Mouse (Mus musculus): ENCODE data around the gene Atn1. TPM values are rescaled to one million over a fixed set of nuclear protein-coding genes. Genes with fewer than 3 reads are reported as not detected.

Atn1 gene
- polyA plus RNA-seq, 1 experiment from 2014 or later, result 20.1 TPM

GRCm38 (mm10) chr6:124720904-124721303 lies 35.4 kb downstream of the Atn1 start:
- Histone ChIP-seq H3K4me3 (no peak overlapping the region), H3K27me3 (no peaks in the 10 kb centered on the region), H3K27ac (no peak overlapping the region), H3K4me1 (no peaks in the 10 kb centered on the region), H3K36me3 (peaks cover 15% of the 10 kb centered on the region), H3K4me2 (replicated peaks) (no peak overlapping the region), H3K9me3 (no peaks in the 10 kb centered on the region), H3K9ac (no peak overlapping the region)
- WGBS, result 69% methylated on average over 11 of the region's 11 CpGs
- ATAC-seq (ENCODE audit: insufficient number of reproducible peaks, insufficient read depth, low FRiP score, low TSS enrichment), result no peak

GRCm38 (mm10) chr6:124719354-124719978 lies 36.9 kb downstream of the Atn1 start:
- Histone ChIP-seq H3K27ac (peak overlapping the region; percentile 60), H3K27me3 (no peaks in the 10 kb centered on the region), H3K4me1 (no peaks in the 10 kb centered on the region), H3K4me2 (replicated peaks) (peak overlapping the region; percentile 34), H3K9ac (peak overlapping the region; percentile 48), H3K9me3 (no peaks in the 10 kb centered on the region), H3K4me3 (peak overlapping the region; percentile 31), H3K36me3 (peaks cover 30% of the 10 kb centered on the region)
- ATAC-seq (ENCODE audit: insufficient number of reproducible peaks, insufficient read depth, low FRiP score, low TSS enrichment), result no peak
- 68% methylated on average over 7 of the region's 7 CpGs for WGBS

GRCm38 (mm10) chr6:124718703-124719102 lies 37.6 kb downstream of the Atn1 start:
- ATAC-seq (ENCODE audit: insufficient number of reproducible peaks, insufficient read depth, low FRiP score, low TSS enrichment), result no peak
- Histone ChIP-seq H3K9me3 (no peaks in the 10 kb centered on the region), H3K27me3 (no peaks in the 10 kb centered on the region), H3K4me2 (replicated peaks) (peak overlapping the region; percentile 34), H3K36me3 (peaks cover 36% of the 10 kb centered on the region), H3K4me1 (peaks cover 5% of the 10 kb centered on the region; the same call in 1 of the 2 replicates), H3K27ac (peak overlapping the region; percentile 60), H3K9ac (peak overlapping the region; percentile 48), H3K4me3 (peak overlapping the region; percentile 31)
- 53% methylated on average over 15 of the region's 16 CpGs for WGBS

- no peak for ATAC-seq (ENCODE audit: insufficient number of reproducible peaks, insufficient read depth, low FRiP score, low TSS enrichment)
- Histone ChIP-seq H3K4me2 (replicated peaks) (peak overlapping the region; percentile 36), H3K27me3 (no peaks in the 10 kb centered on the region), H3K4me1 (peaks cover 12% of the 10 kb centered on the region), H3K36me3 (peaks cover 36% of the 10 kb centered on the region), H3K9me3 (no peaks in the 10 kb centered on the region), H3K27ac (peak overlapping the region; percentile 60), H3K9ac (peak overlapping the region; percentile 48; the same call in 1 of the 2 replicates), H3K4me3 (peak overlapping the region; percentile 31)
- whole genome bisulfite sequencing, result 70% methylated on average over 13 of the region's 13 CpGs
Measured at GRCm38 (mm10) chr6:124717968-124718367, 38.4 kb downstream of the Atn1 start.

- no peak for ATAC-seq (ENCODE audit: insufficient number of reproducible peaks, insufficient read depth, low FRiP score, low TSS enrichment)
- Histone ChIP-seq H3K4me3 (no peak overlapping the region), H3K9me3 (no peaks in the 10 kb centered on the region), H3K4me1 (peaks cover 13% of the 10 kb centered on the region), H3K27me3 (no peaks in the 10 kb centered on the region), H3K4me2 (replicated peaks) (peak overlapping the region; percentile 36; the same call in 1 of the 2 replicates), H3K36me3 (peaks cover 36% of the 10 kb centered on the region), H3K9ac (no peak overlapping the region), H3K27ac (peak overlapping the region; percentile 23; the same call in 1 of the 2 replicates)
- WGBS, result 67% methylated on average over 20 of the region's 20 CpGs
Measured at GRCm38 (mm10) chr6:124716864-124717490, 39.3 kb downstream of the Atn1 start.

GRCm38 (mm10) chr6:124712918-124713317 lies 43.4 kb downstream of the Atn1 start:
- Histone ChIP-seq H3K4me3 (peak overlapping the region; percentile 94), H3K9me3 (no peaks in the 10 kb centered on the region), H3K4me2 (replicated peaks) (peak overlapping the region; percentile 95), H3K27me3 (no peaks in the 10 kb centered on the region), H3K4me1 (peaks cover 23% of the 10 kb centered on the region), H3K9ac (peak overlapping the region; percentile 92), H3K27ac (peak overlapping the region; percentile 83; the same call in 1 of the 2 replicates), H3K36me3 (peaks cover 43% of the 10 kb centered on the region)
- 13% methylated on average over 11 of the region's 11 CpGs for WGBS
- ATAC-seq (ENCODE audit: insufficient number of reproducible peaks, insufficient read depth, low FRiP score, low TSS enrichment), result no peak

- ATAC-seq (ENCODE audit: insufficient number of reproducible peaks, insufficient read depth, low FRiP score, low TSS enrichment), result peak; percentile 96
- peaks cover 47% of the 10 kb centered on the region for H3K36me3 ChIP-seq
- H3K9me3 ChIP-seq, result no peaks in the 10 kb centered on the region
- peak within 1 kb of the TSS; percentile 94 for H3K4me3 ChIP-seq
- peaks cover 23% of the 10 kb centered on the region for H3K4me1 ChIP-seq
- WGBS, result under 1% methylated on average over 73 of the region's 76 CpGs
- H3K27ac ChIP-seq, result peak within 1 kb of the TSS; percentile 83
- no peaks in the 10 kb centered on the region for H3K27me3 ChIP-seq
- peak within 1 kb of the TSS; percentile 95 for H3K4me2 ChIP-seq (replicated peaks)
- H3K9ac ChIP-seq, result peak within 1 kb of the TSS; percentile 92
Measured at GRCm38 (mm10) chr6:124711824-124712782, 44.2 kb downstream of the Atn1 start, which contains the start of the genes Emg1 and Phb2. Gene Emg1 (minus strand): TSS chr6:124712178. Gene Phb2 (plus strand): TSS chr6:124712336.

- Histone ChIP-seq H3K36me3 (peaks cover 46% of the 10 kb centered on the region), H3K27ac (no peak overlapping the region), H3K9me3 (no peaks in the 10 kb centered on the region), H3K9ac (no peak overlapping the region), H3K4me2 (replicated peaks) (no peak overlapping the region), H3K4me1 (peaks cover 15% of the 10 kb centered on the region), H3K27me3 (no peaks in the 10 kb centered on the region), H3K4me3 (no peak overlapping the region)
- 92% methylated on average over 10 of the region's 10 CpGs for WGBS
- ATAC-seq (ENCODE audit: insufficient number of reproducible peaks, insufficient read depth, low FRiP score, low TSS enrichment), result no peak
Measured at GRCm38 (mm10) chr6:124708289-124708889, 47.9 kb downstream of the Atn1 start.

- Histone ChIP-seq H3K36me3 (peaks cover 69% of the 10 kb centered on the region), H3K27me3 (no peaks in the 10 kb centered on the region), H3K4me1 (peaks cover 8% of the 10 kb centered on the region), H3K4me2 (replicated peaks) (no peak overlapping the region), H3K9me3 (no peaks in the 10 kb centered on the region), H3K9ac (no peak overlapping the region), H3K27ac (no peak overlapping the region), H3K4me3 (no peak overlapping the region)
- 90% methylated on average over 5 of the region's 5 CpGs for WGBS
- no peak for ATAC-seq (ENCODE audit: insufficient number of reproducible peaks, insufficient read depth, low FRiP score, low TSS enrichment)
Measured at GRCm38 (mm10) chr6:124706061-124706627, 50.2 kb downstream of the Atn1 start.

GRCm38 (mm10) chr6:124704417-124704816 lies 51.9 kb downstream of the Atn1 start:
- Histone ChIP-seq H3K4me1 (no peaks in the 10 kb centered on the region), H3K36me3 (peaks cover 75% of the 10 kb centered on the region), H3K4me2 (replicated peaks) (no peak overlapping the region), H3K4me3 (no peak overlapping the region), H3K9me3 (no peaks in the 10 kb centered on the region), H3K27me3 (no peaks in the 10 kb centered on the region), H3K9ac (no peak overlapping the region), H3K27ac (no peak overlapping the region)
- WGBS, result 92% methylated on average over 2 of the region's 2 CpGs
- ATAC-seq (ENCODE audit: insufficient number of reproducible peaks, insufficient read depth, low FRiP score, low TSS enrichment), result no peak

- ATAC-seq (ENCODE audit: insufficient number of reproducible peaks, insufficient read depth, low FRiP score, low TSS enrichment), result no peak
- Histone ChIP-seq H3K9ac (no peak overlapping the region), H3K4me3 (no peak overlapping the region), H3K4me2 (replicated peaks) (no peak overlapping the region), H3K27ac (no peak overlapping the region), H3K36me3 (peaks cover 79% of the 10 kb centered on the region), H3K9me3 (no peaks in the 10 kb centered on the region), H3K4me1 (no peaks in the 10 kb centered on the region), H3K27me3 (no peaks in the 10 kb centered on the region)
- 77% methylated on average over 7 of the region's 7 CpGs for WGBS
Measured at GRCm38 (mm10) chr6:124703789-124704188, 52.5 kb downstream of the Atn1 start.

Measured in embryonic facial prominence, embryonic 12.5 days (tissue).